Mouse (Mus musculus): ENCODE measurements around the gene Raver1. TPM values are rescaled to one million over a fixed set of nuclear protein-coding genes. Genes with fewer than 3 reads are reported as not detected.

The Raver1 gene
- polyA plus RNA-seq, 1 experiment from 2014 or later = 40.8 TPM

- ATAC-seq (ENCODE audit: insufficient read depth, low FRiP score) = no peak
- 5% methylated on average over 22 of the region's 22 CpGs for WGBS
Measured at GRCm38 (mm10) chr9:21036666-21037065, 55.1 kb downstream of the Raver1 start.

GRCm38 (mm10) chr9:21036161-21036560 lies 55.6 kb downstream of the Raver1 start:
- Histone ChIP-seq H3K9me3 (replicated peaks; ENCODE audit: control insufficient read depth, low read length) (no peaks in the 10 kb centered on the region; the same call in 1 of the 2 replicates), H3K27ac (ENCODE audit: low read length) (no peak overlapping the region), H3K9ac (ENCODE audit: low read length) (no peak overlapping the region), H3K36me3 (ENCODE audit: control insufficient read depth, insufficient read depth, low read length) (no peaks in the 10 kb centered on the region), H3K27me3 (ENCODE audit: control insufficient read depth, insufficient read depth, low read length) (peaks cover 67% of the 10 kb centered on the region), H3K4me2 (ENCODE audit: low read depth, low read length) (no peak overlapping the region), H3K4me3 (replicated peaks; ENCODE audit: low read length) (no peak overlapping the region), H3K4me1 (ENCODE audit: control insufficient read depth, insufficient read depth, low read length) (peaks cover 27% of the 10 kb centered on the region)
- no peak for ATAC-seq (ENCODE audit: insufficient read depth, low FRiP score)
- 12% methylated on average over 20 of the region's 20 CpGs for WGBS

More at GRCm38 (mm10) chr9:21036666-21037065, 55.1 kb downstream of the Raver1 start:
- Histone ChIP-seq H3K4me3 (replicated peaks; ENCODE audit: low read length) (no peak overlapping the region), H3K9me3 (replicated peaks; ENCODE audit: control insufficient read depth, low read length) (no peaks in the 10 kb centered on the region; the same call in 1 of the 2 replicates), H3K4me1 (ENCODE audit: control insufficient read depth, insufficient read depth, low read length) (peaks cover 27% of the 10 kb centered on the region), H3K9ac (ENCODE audit: low read length) (no peak overlapping the region), H3K27ac (ENCODE audit: low read length) (no peak overlapping the region), H3K27me3 (ENCODE audit: control insufficient read depth, insufficient read depth, low read length) (peaks cover 67% of the 10 kb centered on the region), H3K4me2 (ENCODE audit: low read depth, low read length) (0 out of 2 replicates have a peak overlapping the region, but pooled peaks have one; percentile 66), H3K36me3 (ENCODE audit: control insufficient read depth, insufficient read depth, low read length) (no peaks in the 10 kb centered on the region)

- Histone ChIP-seq H3K4me1 (ENCODE audit: control insufficient read depth, insufficient read depth, low read length) (peaks cover 25% of the 10 kb centered on the region), H3K4me3 (replicated peaks; ENCODE audit: low read length) (no peak overlapping the region), H3K9ac (ENCODE audit: low read length) (no peak overlapping the region), H3K36me3 (ENCODE audit: control insufficient read depth, insufficient read depth, low read length) (no peaks in the 10 kb centered on the region), H3K27me3 (ENCODE audit: control insufficient read depth, insufficient read depth, low read length) (peaks cover 67% of the 10 kb centered on the region), H3K27ac (ENCODE audit: low read length) (no peak overlapping the region), H3K9me3 (replicated peaks; ENCODE audit: control insufficient read depth, low read length) (no peaks in the 10 kb centered on the region; the same call in 1 of the 2 replicates), H3K4me2 (ENCODE audit: low read depth, low read length) (no peak overlapping the region)
- 27% methylated on average over 9 of the region's 9 CpGs for WGBS
- ATAC-seq (ENCODE audit: insufficient read depth, low FRiP score) = no peak
Measured at GRCm38 (mm10) chr9:21035586-21035985, 56.2 kb downstream of the Raver1 start.

GRCm38 (mm10) chr9:21034481-21035085 lies 57.2 kb downstream of the Raver1 start:
- no peak overlapping the region for H3K4me3 ChIP-seq (replicated peaks; ENCODE audit: low read length)
- peaks cover 75% of the 10 kb centered on the region for H3K27me3 ChIP-seq (ENCODE audit: control insufficient read depth, insufficient read depth, low read length)
- no peak overlapping the region for H3K27ac ChIP-seq (ENCODE audit: low read length)
- H3K36me3 ChIP-seq (ENCODE audit: control insufficient read depth, insufficient read depth, low read length) = no peaks in the 10 kb centered on the region
- H3K4me1 ChIP-seq (ENCODE audit: control insufficient read depth, insufficient read depth, low read length) = peaks cover 32% of the 10 kb centered on the region
- H3K4me2 ChIP-seq (ENCODE audit: low read depth, low read length) = no peak overlapping the region
- ATAC-seq (ENCODE audit: insufficient read depth, low FRiP score) = no peak
- H3K9me3 ChIP-seq (replicated peaks; ENCODE audit: control insufficient read depth, low read length) = no peaks in the 10 kb centered on the region; the same call in 1 of the 2 replicates
- 5% methylated on average over 17 of the region's 17 CpGs for WGBS
- no peak overlapping the region for H3K9ac ChIP-seq (ENCODE audit: low read length)

GRCm38 (mm10) chr9:21033136-21033535 lies 58.7 kb downstream of the Raver1 start:
- no peaks in the 10 kb centered on the region for H3K9me3 ChIP-seq (replicated peaks; ENCODE audit: control insufficient read depth, low read length)
- H3K36me3 ChIP-seq (ENCODE audit: control insufficient read depth, insufficient read depth, low read length) = no peaks in the 10 kb centered on the region
- H3K4me2 ChIP-seq (ENCODE audit: low read depth, low read length) = peak overlapping the region; percentile 97
- peak overlapping the region; percentile 54 for H3K4me3 ChIP-seq (replicated peaks; ENCODE audit: low read length)
- H3K27ac ChIP-seq (ENCODE audit: low read length) = no peak overlapping the region
- peaks cover 69% of the 10 kb centered on the region for H3K27me3 ChIP-seq (ENCODE audit: control insufficient read depth, insufficient read depth, low read length)
- peak; percentile 77 for ATAC-seq (ENCODE audit: insufficient read depth, low FRiP score)
- H3K4me1 ChIP-seq (ENCODE audit: control insufficient read depth, insufficient read depth, low read length) = peaks cover 37% of the 10 kb centered on the region
- peak overlapping the region; percentile 64 for H3K9ac ChIP-seq (ENCODE audit: low read length)
- under 1% methylated on average over 34 of the region's 34 CpGs for WGBS

GRCm38 (mm10) chr9:21032491-21032890 lies 59.3 kb downstream of the Raver1 start:
- Histone ChIP-seq H3K9ac (ENCODE audit: low read length) (peak overlapping the region; percentile 64; the same call in 1 of the 2 replicates), H3K27ac (ENCODE audit: low read length) (no peak overlapping the region), H3K4me3 (replicated peaks; ENCODE audit: low read length) (peak overlapping the region; percentile 54), H3K27me3 (ENCODE audit: control insufficient read depth, insufficient read depth, low read length) (peaks cover 62% of the 10 kb centered on the region), H3K9me3 (replicated peaks; ENCODE audit: control insufficient read depth, low read length) (no peaks in the 10 kb centered on the region), H3K36me3 (ENCODE audit: control insufficient read depth, insufficient read depth, low read length) (no peaks in the 10 kb centered on the region), H3K4me2 (ENCODE audit: low read depth, low read length) (peak overlapping the region; percentile 97), H3K4me1 (ENCODE audit: control insufficient read depth, insufficient read depth, low read length) (peaks cover 36% of the 10 kb centered on the region)
- 2% methylated on average over 7 of the region's 7 CpGs for WGBS
- ATAC-seq (ENCODE audit: insufficient read depth, low FRiP score) = no peak

- WGBS = under 1% methylated on average over 35 of the region's 35 CpGs
- Histone ChIP-seq H3K27ac (ENCODE audit: low read length) (peak within 1 kb of the TSS; percentile 56), H3K9ac (ENCODE audit: low read length) (peak within 1 kb of the TSS; percentile 64)
Measured at GRCm38 (mm10) chr9:21031896-21032351, 59.9 kb downstream of the Raver1 start, which contains the start of gene Icam5. Gene Icam5 (plus strand): TSS chr9:21032073.

GRCm38 (mm10) chr9:21031251-21031895 lies 60.4 kb downstream of the Raver1 start:
- peaks cover 28% of the 10 kb centered on the region for H3K4me1 ChIP-seq (ENCODE audit: control insufficient read depth, insufficient read depth, low read length)
- H3K9me3 ChIP-seq (replicated peaks; ENCODE audit: control insufficient read depth, low read length) = no peaks in the 10 kb centered on the region
- ATAC-seq (ENCODE audit: insufficient read depth, low FRiP score) = peak; percentile 25
- H3K4me2 ChIP-seq (ENCODE audit: low read depth, low read length) = peak overlapping the region; percentile 97
- peak overlapping the region; percentile 54 for H3K4me3 ChIP-seq (replicated peaks; ENCODE audit: low read length)
- no peaks in the 10 kb centered on the region for H3K36me3 ChIP-seq (ENCODE audit: control insufficient read depth, insufficient read depth, low read length)
- H3K27me3 ChIP-seq (ENCODE audit: control insufficient read depth, insufficient read depth, low read length) = peaks cover 52% of the 10 kb centered on the region
- peak overlapping the region; percentile 49 for H3K9ac ChIP-seq (ENCODE audit: low read length)
- WGBS = under 1% methylated on average over 36 of the region's 36 CpGs
- peak overlapping the region; percentile 56 for H3K27ac ChIP-seq (ENCODE audit: low read length)

More at GRCm38 (mm10) chr9:21031896-21032351, 59.9 kb downstream of the Raver1 start, which contains the start of gene Icam5:
- H3K27me3 ChIP-seq (ENCODE audit: control insufficient read depth, insufficient read depth, low read length) = peaks cover 57% of the 10 kb centered on the region
- H3K4me3 ChIP-seq (replicated peaks; ENCODE audit: low read length) = peak within 1 kb of the TSS; percentile 54
- H3K4me2 ChIP-seq (ENCODE audit: low read depth, low read length) = peak within 1 kb of the TSS; percentile 97
- peaks cover 31% of the 10 kb centered on the region for H3K4me1 ChIP-seq (ENCODE audit: control insufficient read depth, insufficient read depth, low read length)
- ATAC-seq (ENCODE audit: insufficient read depth, low FRiP score) = no peak
- no peaks in the 10 kb centered on the region for H3K9me3 ChIP-seq (replicated peaks; ENCODE audit: control insufficient read depth, low read length)
- H3K36me3 ChIP-seq (ENCODE audit: control insufficient read depth, insufficient read depth, low read length) = no peaks in the 10 kb centered on the region

- peak; percentile 74; the same call in 1 of the 2 replicates for ATAC-seq (ENCODE audit: insufficient read depth, low FRiP score)
- peak overlapping the region; percentile 49; the same call in 1 of the 2 replicates for H3K9ac ChIP-seq (ENCODE audit: low read length)
- 0% methylated on average over 13 of the region's 13 CpGs for WGBS
Measured at GRCm38 (mm10) chr9:21030781-21031250, 61.0 kb downstream of the Raver1 start.

More at GRCm38 (mm10) chr9:21030781-21031250, 61.0 kb downstream of the Raver1 start:
- Histone ChIP-seq H3K9me3 (replicated peaks; ENCODE audit: control insufficient read depth, low read length) (no peaks in the 10 kb centered on the region), H3K36me3 (ENCODE audit: control insufficient read depth, insufficient read depth, low read length) (no peaks in the 10 kb centered on the region), H3K4me3 (replicated peaks; ENCODE audit: low read length) (peak overlapping the region; percentile 54), H3K4me2 (ENCODE audit: low read depth, low read length) (peak overlapping the region; percentile 97), H3K27me3 (ENCODE audit: control insufficient read depth, insufficient read depth, low read length) (peaks cover 46% of the 10 kb centered on the region), H3K27ac (ENCODE audit: low read length) (peak overlapping the region; percentile 56), H3K4me1 (ENCODE audit: control insufficient read depth, insufficient read depth, low read length) (peaks cover 28% of the 10 kb centered on the region)

All from stomach, embryonic 16.5 days (tissue).